Mouse (Mus musculus): ENCODE data around the gene Larp4b.

- TF ChIP-seq CTCF (IDR thresholded peaks at IDR 0.05; ENCODE audit: control insufficient read depth, insufficient read depth, insufficient replicate concordance, low read depth, low read length), result no peak
- TF ChIP-seq POLR2A (IDR thresholded peaks at IDR 0.05; ENCODE audit: control insufficient read depth, low read depth, low read length), result no peak
These were observed 105.2 kb downstream of the Larp4b start for GRCm38 (mm10) chr13:9198728-9199464.

Measured in testis, adult 2 months (tissue).